Mouse (Mus musculus): ENCODE results near the gene Stag1.

The Stag1 gene

GRCm38 (mm10) chr9:100963428-100963912 is 365.9 kb downstream of the Stag1 start:
- no peak for DNase-seq

DNA sequence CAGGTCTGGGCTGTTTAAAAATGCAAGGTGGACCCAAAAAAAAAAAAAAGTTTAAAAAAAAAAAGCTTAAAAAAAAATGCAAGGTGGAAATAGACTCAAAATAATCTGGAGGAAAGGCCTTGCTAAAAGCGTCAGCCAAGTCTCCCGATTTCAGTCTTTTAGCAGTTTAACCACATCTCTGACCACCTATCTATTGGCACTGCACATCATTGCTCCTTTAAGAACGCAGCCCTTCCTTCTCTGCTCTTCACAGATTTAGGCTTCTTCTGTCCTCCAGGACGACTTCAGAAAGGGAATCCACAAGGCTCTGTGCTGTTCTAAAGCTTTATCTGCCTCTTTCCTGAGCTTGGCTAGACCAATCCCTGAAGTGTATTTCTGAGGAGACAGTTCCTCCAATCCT is 366.5 kb downstream of the Stag1 start:
- no peak for DNase-seq

DNA sequence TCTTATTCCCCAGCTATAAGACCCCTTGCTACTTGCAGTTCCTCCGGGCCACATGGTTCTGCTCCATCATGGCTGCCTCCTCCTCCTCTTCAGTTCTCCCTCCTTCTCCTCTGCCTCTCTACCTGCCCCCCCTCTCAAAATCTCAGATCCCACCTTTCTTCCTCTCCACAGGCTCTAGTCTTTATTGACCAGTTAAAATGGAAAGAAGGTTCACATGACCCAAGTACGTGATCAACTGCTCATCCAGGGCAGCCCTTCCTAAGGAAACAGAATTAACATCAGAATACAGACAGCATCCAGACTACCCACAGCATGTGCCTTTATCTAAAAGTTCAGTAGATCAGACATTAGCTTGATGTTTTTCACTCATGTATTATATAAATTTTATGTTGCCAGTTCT is 371.9 kb downstream of the Stag1 start:
- no peak for DNase-seq

GRCm38 (mm10) chr9:100978666-100979065 is 381.1 kb downstream of the Stag1 start:
- no peak for DNase-seq

DNA sequence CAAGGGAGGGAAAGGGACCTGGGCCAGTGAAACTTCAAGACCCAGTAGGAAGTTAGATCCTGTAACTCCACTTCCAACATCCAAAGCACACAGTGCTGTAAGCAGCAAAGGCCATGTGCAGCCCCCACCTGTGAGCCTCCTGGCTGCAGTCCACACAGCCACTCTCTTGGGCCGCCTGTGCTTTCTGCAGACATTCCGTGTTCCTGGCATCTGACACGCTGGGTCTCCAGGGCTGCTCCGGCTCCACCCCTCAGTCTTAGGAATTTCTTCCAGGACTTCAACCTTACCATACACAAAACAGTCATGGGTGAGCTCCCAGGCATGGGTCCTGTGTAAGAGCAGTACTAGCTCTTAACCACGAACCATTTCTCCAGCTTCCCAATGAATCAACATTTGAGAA is 381.7 kb downstream of the Stag1 start:
- DNase-seq, result peak; percentile 14 to 19

- DNase-seq, result no peak
Measured at GRCm38 (mm10) chr9:100982786-100983185, 385.2 kb downstream of the Stag1 start.

DNA sequence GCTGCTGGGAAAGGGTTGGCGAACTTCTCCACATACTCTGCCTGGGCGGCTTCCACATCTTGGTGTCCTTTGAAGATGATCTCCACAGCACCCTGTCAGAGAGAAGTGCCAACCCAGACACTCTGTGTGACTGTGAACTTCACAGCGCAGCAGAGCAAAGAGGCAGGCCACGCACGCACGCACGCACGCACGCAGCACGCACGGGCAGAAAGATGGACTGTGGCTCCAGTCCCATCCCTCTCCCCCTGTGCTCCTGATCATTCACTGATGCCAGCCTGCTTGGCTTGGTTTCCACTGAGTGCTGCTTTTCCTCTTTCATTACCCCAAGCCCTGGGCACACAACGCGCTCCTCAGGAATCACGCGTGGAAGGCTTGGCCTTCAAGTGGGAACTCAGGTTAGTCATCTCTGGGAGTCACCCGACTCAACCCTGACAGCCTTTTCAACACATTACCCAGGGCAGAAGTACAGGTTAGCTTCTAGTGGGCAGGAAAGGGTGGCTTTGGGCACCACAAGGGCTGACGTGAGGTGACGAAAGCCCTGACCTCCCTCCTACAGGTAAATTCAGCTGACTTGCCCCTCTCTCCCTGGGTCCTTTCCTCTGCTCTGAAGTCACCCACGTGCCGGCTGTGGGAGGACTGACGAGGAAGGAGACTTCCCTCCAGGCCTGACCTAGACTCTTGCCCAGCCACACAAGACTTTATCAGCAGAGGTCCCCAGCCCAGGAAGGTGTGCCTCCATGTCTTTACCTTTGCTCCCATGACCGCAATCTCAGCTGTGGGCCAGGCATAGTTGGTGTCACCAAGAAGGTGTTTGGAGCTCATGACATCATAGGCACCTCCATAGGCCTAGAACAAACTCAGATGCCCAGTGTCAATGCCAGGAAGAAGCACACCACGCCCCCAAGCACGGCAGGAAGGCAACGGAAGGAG is 387.0 kb downstream of the Stag1 start:
- DNase-seq, result no peak

- DNase-seq, result no peak
Measured at GRCm38 (mm10) chr9:100987006-100987405, 389.4 kb downstream of the Stag1 start.

DNA sequence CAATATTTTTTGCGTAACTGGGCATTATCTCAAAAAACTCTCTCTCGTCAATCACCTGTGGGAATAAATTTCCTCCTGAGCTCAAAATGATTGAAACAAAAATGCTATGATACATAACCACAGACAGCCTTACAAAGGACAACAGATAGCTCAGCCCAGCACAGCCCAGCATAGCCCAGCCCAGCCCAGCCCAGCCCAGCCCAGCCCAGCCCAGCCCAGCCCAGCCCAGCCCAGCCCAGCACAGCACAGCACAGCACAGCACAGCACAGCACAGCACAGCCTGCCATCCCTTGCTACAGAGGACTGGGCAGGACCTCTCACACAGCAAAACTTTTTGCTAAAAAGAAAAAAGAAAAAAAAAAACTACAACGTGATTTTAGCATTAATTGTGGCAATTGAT is 390.3 kb downstream of the Stag1 start:
- no peak for DNase-seq

GRCm38 (mm10) chr9:100990609-100991008 is 393.0 kb downstream of the Stag1 start:
- no peak for DNase-seq

- no peak for DNase-seq
Measured at GRCm38 (mm10) chr9:100991321-100991720, 393.7 kb downstream of the Stag1 start.

DNA sequence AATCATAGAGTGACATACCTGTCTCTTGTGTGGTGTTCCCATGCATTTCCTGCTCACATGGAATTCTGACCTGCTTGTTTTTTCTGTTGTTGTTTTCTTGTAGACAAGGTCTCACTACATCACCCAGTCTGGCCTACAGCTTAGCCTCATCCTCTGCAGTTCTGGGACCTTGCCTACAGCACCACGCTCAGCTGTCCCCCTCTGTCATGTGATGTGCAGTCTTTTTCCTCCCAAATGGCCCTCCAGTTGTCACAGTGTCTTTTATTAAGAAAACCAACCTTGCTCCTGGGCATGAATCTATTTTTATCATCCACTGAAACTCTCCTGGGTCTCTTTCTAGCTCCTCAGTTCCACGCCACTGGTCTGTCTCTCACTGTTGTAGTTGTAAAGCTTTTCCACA is 394.6 kb downstream of the Stag1 start:
- no peak for DNase-seq

GRCm38 (mm10) chr9:100993937-100994336 is 396.3 kb downstream of the Stag1 start:
- DNase-seq, result no peak

- no peak for DNase-seq
Measured at GRCm38 (mm10) chr9:100997138-100997537, 399.5 kb downstream of the Stag1 start.

DNA sequence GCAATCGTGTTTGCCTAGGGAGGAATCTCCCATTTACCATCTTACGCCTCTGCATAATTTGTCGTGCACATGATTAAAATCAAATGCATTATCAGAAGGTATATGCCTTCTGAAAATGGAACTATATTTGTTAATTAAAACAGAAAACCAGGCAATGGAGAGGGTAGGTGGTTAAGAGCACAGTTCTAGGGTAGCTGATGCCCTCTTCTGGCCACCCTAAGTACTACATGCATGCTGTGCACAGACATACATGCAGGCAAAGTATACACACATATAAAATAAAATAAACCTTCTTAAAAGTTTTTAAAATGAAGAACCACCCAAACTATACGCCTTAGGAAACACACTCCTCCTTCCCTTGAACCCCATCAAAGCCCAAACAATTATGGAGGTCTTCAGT is 404.5 kb downstream of the Stag1 start:
- peak in 1 of 2 experiments; percentile 56 for DNase-seq

- DNase-seq, result no peak
Measured at GRCm38 (mm10) chr9:101002841-101003240, 405.2 kb downstream of the Stag1 start.

GRCm38 (mm10) chr9:101003302-101003701 is 405.7 kb downstream of the Stag1 start:
- no peak for DNase-seq

- DNase-seq, result peak; percentile 44 to 51
Measured at GRCm38 (mm10) chr9:101005866-101006265, 408.3 kb downstream of the Stag1 start.
